Mouse (Mus musculus) olfactory bulb, adult 2 months (tissue): Measurements from ENCODE around the gene Trio.

ENCODE experiments used
- CTCF ChIP-seq: fragments of 200-500 bp; IDR thresholded peaks from 2 replicates; pipeline ENCODE4 v1.5.1; 2012; ENCODE audit warnings: low read depth, mild to moderate bottlenecking, low read length, moderate library complexity; ENCODE audit not compliant: insufficient read depth
- POLR2A ChIP-seq: fragments of 200-500 bp; IDR thresholded peaks from 2 replicates; pipeline ENCODE4 v1.6.1; 2012; ENCODE audit warnings: mild to moderate bottlenecking, low read depth, low read length, moderate library complexity; ENCODE audit not compliant: insufficient read depth

DNA sequence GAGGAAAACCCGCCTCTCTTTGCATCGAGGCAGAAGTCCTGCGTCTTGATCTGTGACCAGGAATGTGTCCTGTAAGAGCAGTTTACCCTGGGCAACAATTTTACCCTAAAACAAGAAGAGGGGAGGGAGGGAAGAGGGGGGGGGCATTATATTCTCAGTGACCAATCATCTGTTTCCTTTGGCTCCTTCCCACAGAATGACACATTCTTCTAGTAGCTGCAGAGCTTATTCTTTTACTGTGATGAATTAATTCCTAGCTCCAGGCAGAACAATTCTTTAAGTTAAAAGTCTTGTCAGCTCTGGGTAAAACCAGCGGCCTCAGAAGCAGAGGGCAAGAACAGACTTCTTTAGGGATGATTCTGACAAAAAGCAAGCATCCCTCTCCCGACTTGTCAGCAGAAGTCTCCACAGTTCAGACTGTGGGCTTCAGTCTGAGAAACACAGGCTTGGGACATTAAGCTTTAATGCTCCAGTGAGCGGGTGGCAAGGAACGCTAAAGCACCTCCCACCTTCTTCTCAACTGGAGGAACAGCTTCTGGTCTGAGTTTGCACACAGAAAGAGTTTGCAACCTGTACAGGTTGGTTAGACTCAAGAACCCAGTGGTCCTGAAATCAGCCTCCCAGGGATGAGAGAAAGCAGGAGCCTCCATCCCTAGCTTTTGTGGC is 272.8 kb downstream of the Trio start:
- TF ChIP-seq CTCF (no peak), POLR2A (no peak)
